Mouse (Mus musculus): Measurements from ENCODE around the gene Homer2. TPM values are rescaled to one million over a fixed set of nuclear protein-coding genes. Genes with fewer than 3 reads are reported as not detected.

Homer2 gene
- polyA plus RNA-seq, 1 experiment from 2014 or later: 63.4 TPM

DNA sequence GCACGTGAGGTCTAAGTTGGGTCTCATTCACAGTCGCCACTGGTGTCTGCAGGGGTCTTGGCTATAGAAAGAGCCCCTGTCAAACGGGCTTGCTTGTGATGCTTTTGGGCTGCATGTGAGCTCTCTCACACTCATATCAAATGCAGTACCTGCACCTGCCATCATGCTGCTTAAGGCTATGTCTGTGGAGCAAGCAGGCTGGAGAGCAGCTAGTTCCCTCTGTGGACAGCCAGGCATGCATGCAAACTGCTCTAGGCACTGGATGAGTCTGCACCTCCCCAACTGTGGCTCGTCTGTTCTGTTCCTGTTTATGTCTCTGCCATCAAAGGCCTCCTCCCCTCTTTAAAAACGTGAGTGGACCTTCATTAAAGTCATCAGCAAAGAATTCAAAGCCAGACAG, 100.9 kb downstream of the Homer2 start:
- no peak overlapping the region for H3K27ac ChIP-seq
- no peaks in the 10 kb centered on the region for H3K27me3 ChIP-seq
- no peak overlapping the region for H3K4me2 ChIP-seq
- H3K9me3 ChIP-seq (replicated peaks): no peaks in the 10 kb centered on the region
- 63% methylated on average over 5 of the region's 5 CpGs for WGBS
- no peak for ATAC-seq (replicated peaks; ENCODE audit: insufficient number of reproducible peaks, insufficient read depth, low FRiP score, low read depth)
- H3K9ac ChIP-seq: no peak overlapping the region
- H3K4me1 ChIP-seq (replicated peaks): no peaks in the 10 kb centered on the region
- no peaks in the 10 kb centered on the region for H3K36me3 ChIP-seq
- no peak overlapping the region for H3K4me3 ChIP-seq

- Histone ChIP-seq H3K27me3 (no peaks in the 10 kb centered on the region), H3K4me1 (replicated peaks) (no peaks in the 10 kb centered on the region), H3K9ac (no peak overlapping the region), H3K4me3 (no peak overlapping the region), H3K36me3 (no peaks in the 10 kb centered on the region), H3K27ac (no peak overlapping the region), H3K9me3 (replicated peaks) (no peaks in the 10 kb centered on the region), H3K4me2 (no peak overlapping the region)
- 29% methylated on average over 4 of the region's 4 CpGs for WGBS
- no peak for ATAC-seq (replicated peaks; ENCODE audit: insufficient number of reproducible peaks, insufficient read depth, low FRiP score, low read depth)
Observed at GRCm38 (mm10) chr7:81605489-81605888, 101.8 kb downstream of the Homer2 start.

GRCm38 (mm10) chr7:81604991-81605390, 102.3 kb downstream of the Homer2 start:
- peaks cover 3% of the 10 kb centered on the region; the same call in 1 of the 2 replicates for H3K4me1 ChIP-seq (replicated peaks)
- H3K4me3 ChIP-seq: no peak overlapping the region
- no peaks in the 10 kb centered on the region for H3K9me3 ChIP-seq (replicated peaks)
- no peaks in the 10 kb centered on the region for H3K36me3 ChIP-seq
- no peak for ATAC-seq (replicated peaks; ENCODE audit: insufficient number of reproducible peaks, insufficient read depth, low FRiP score, low read depth)
- H3K27me3 ChIP-seq: no peaks in the 10 kb centered on the region
- no peak overlapping the region for H3K9ac ChIP-seq
- 76% methylated on average over 5 of the region's 5 CpGs for WGBS
- no peak overlapping the region for H3K27ac ChIP-seq
- H3K4me2 ChIP-seq: no peak overlapping the region

DNA sequence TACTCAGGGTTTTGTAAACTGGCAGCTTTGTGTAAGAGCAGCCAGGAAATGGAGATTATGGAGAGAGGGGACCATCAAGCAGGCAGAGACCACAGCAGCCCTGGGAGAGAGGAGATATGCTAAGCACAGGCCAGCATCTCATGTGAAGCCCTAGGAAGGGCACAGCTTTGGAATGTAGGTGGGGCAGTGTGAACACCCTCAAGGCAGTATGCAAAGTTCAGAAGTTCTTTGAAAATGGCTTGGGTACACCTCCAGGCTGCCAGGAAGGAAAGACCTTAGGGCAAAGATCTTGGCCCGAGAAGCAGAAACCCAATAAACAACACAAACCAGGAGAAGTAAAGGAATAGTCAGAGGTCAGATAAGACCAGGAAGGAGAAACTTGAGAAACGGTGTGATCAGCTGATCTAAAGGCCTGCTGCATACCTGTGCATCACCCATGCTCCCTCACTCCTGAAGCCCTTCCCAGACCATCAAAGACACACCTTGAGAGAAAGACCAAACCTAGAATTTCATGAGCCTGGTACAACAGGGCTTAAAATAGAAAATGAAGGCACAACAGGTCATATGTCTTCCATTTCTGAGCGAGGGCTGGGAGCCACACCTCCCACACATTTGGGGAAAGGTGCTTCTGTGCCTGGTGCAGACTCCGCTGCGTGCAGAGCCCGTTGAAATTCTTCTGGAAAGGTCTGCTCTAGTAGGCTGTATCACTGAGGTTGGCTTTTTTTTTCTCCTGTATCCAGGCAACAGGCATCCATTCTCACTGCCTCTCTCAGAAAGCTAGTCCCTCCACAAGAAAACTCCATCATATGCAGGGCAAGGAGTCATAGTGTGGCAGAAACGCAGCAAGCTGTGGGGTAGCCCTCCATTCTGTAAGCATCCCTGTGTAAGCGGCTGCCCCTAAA, 107.7 kb downstream of the Homer2 start:
- H3K4me1 ChIP-seq (replicated peaks): peaks cover 23% of the 10 kb centered on the region
- no peaks in the 10 kb centered on the region for H3K9me3 ChIP-seq (replicated peaks)
- H3K4me2 ChIP-seq: no peak overlapping the region
- H3K27me3 ChIP-seq: no peaks in the 10 kb centered on the region
- WGBS: 54% methylated on average over 8 of the region's 8 CpGs
- H3K27ac ChIP-seq: peak overlapping the region; percentile 25; the same call in 1 of the 2 replicates
- ATAC-seq (replicated peaks; ENCODE audit: insufficient number of reproducible peaks, insufficient read depth, low FRiP score, low read depth): peak; percentile 36; the same call in 1 of the 2 replicates
- H3K4me3 ChIP-seq: no peak overlapping the region
- H3K36me3 ChIP-seq: peaks cover 35% of the 10 kb centered on the region
- no peak overlapping the region for H3K9ac ChIP-seq

- no peaks in the 10 kb centered on the region for H3K27me3 ChIP-seq
- 94% methylated on average over 1 of the region's 1 CpGs for WGBS
- H3K36me3 ChIP-seq: peaks cover 52% of the 10 kb centered on the region
- ATAC-seq (replicated peaks; ENCODE audit: insufficient number of reproducible peaks, insufficient read depth, low FRiP score, low read depth): no peak
- H3K4me3 ChIP-seq: no peak overlapping the region
- H3K9ac ChIP-seq: no peak overlapping the region
- H3K4me1 ChIP-seq (replicated peaks): peaks cover 23% of the 10 kb centered on the region
- no peak overlapping the region for H3K4me2 ChIP-seq
- no peak overlapping the region for H3K27ac ChIP-seq
- H3K9me3 ChIP-seq (replicated peaks): no peaks in the 10 kb centered on the region
Observed at GRCm38 (mm10) chr7:81597660-81598059, 109.7 kb downstream of the Homer2 start.

DNA sequence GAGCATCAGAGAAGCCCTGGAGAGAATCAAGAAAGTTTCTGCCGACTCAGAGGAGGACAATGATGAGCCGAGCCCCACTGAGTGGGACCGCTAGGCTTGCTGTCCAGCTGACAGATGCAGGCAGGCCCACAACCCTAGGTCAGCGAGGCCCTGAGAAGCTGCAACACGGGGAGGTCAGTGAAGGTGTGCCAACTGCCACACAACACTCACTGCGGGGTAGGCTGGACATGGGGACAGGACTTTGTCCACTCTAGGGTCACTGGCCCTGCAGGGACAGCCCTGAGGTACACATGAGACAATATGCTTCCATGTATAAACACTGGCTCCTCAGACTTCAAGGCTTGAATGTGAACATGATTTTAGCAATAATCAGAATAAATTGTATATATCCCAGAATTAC, 111.2 kb downstream of the Homer2 start:
- Histone ChIP-seq H3K4me2 (no peak overlapping the region), H3K9me3 (replicated peaks) (no peaks in the 10 kb centered on the region), H3K9ac (no peak overlapping the region), H3K4me1 (replicated peaks) (peaks cover 23% of the 10 kb centered on the region), H3K4me3 (no peak overlapping the region), H3K27ac (no peak overlapping the region), H3K27me3 (no peaks in the 10 kb centered on the region), H3K36me3 (peaks cover 68% of the 10 kb centered on the region)
- ATAC-seq (replicated peaks; ENCODE audit: insufficient number of reproducible peaks, insufficient read depth, low FRiP score, low read depth): no peak
- WGBS: 88% methylated on average over 6 of the region's 6 CpGs

GRCm38 (mm10) chr7:81595056-81595455, 112.3 kb downstream of the Homer2 start:
- no peaks in the 10 kb centered on the region for H3K9me3 ChIP-seq (replicated peaks)
- H3K36me3 ChIP-seq: peaks cover 78% of the 10 kb centered on the region
- H3K27me3 ChIP-seq: no peaks in the 10 kb centered on the region
- no peak overlapping the region for H3K9ac ChIP-seq
- H3K27ac ChIP-seq: no peak overlapping the region
- no peak overlapping the region for H3K4me3 ChIP-seq
- 51% methylated on average over 5 of the region's 5 CpGs for WGBS
- peaks cover 21% of the 10 kb centered on the region for H3K4me1 ChIP-seq (replicated peaks)
- H3K4me2 ChIP-seq: no peak overlapping the region
- ATAC-seq (replicated peaks; ENCODE audit: insufficient number of reproducible peaks, insufficient read depth, low FRiP score, low read depth): no peak

- ATAC-seq (replicated peaks; ENCODE audit: insufficient number of reproducible peaks, insufficient read depth, low FRiP score, low read depth): no peak
- H3K4me3 ChIP-seq: no peak overlapping the region
- 91% methylated on average over 8 of the region's 8 CpGs for WGBS
- no peak overlapping the region for H3K27ac ChIP-seq
- H3K9ac ChIP-seq: no peak overlapping the region
- peaks cover 18% of the 10 kb centered on the region for H3K4me1 ChIP-seq (replicated peaks)
- no peaks in the 10 kb centered on the region for H3K27me3 ChIP-seq
- H3K4me2 ChIP-seq: no peak overlapping the region
- no peaks in the 10 kb centered on the region for H3K9me3 ChIP-seq (replicated peaks)
- peaks cover 80% of the 10 kb centered on the region for H3K36me3 ChIP-seq
Observed at GRCm38 (mm10) chr7:81593387-81593786, 113.9 kb downstream of the Homer2 start.

- Histone ChIP-seq H3K27me3 (no peaks in the 10 kb centered on the region), H3K4me2 (no peak overlapping the region), H3K4me3 (no peak overlapping the region), H3K27ac (no peak overlapping the region), H3K36me3 (peaks cover 80% of the 10 kb centered on the region), H3K4me1 (replicated peaks) (peaks cover 17% of the 10 kb centered on the region), H3K9me3 (replicated peaks) (no peaks in the 10 kb centered on the region), H3K9ac (no peak overlapping the region)
- 79% methylated on average over 9 of the region's 9 CpGs for WGBS
- ATAC-seq (replicated peaks; ENCODE audit: insufficient number of reproducible peaks, insufficient read depth, low FRiP score, low read depth): no peak
Observed at GRCm38 (mm10) chr7:81592686-81593085, 114.6 kb downstream of the Homer2 start.

- H3K36me3 ChIP-seq: peaks cover 63% of the 10 kb centered on the region
- WGBS: 81% methylated on average over 4 of the region's 4 CpGs
- H3K27me3 ChIP-seq: no peaks in the 10 kb centered on the region
- no peak overlapping the region for H3K4me3 ChIP-seq
- H3K27ac ChIP-seq: no peak overlapping the region
- no peak overlapping the region for H3K9ac ChIP-seq
- no peaks in the 10 kb centered on the region for H3K4me1 ChIP-seq (replicated peaks)
- H3K9me3 ChIP-seq (replicated peaks): no peaks in the 10 kb centered on the region
- no peak for ATAC-seq (replicated peaks; ENCODE audit: insufficient number of reproducible peaks, insufficient read depth, low FRiP score, low read depth)
- no peak overlapping the region for H3K4me2 ChIP-seq
Observed at GRCm38 (mm10) chr7:81587238-81587637, 120.1 kb downstream of the Homer2 start.

GRCm38 (mm10) chr7:81585326-81585725, 122.0 kb downstream of the Homer2 start:
- Histone ChIP-seq H3K9ac (no peak overlapping the region), H3K4me2 (no peak overlapping the region), H3K4me3 (no peak overlapping the region), H3K4me1 (replicated peaks) (no peaks in the 10 kb centered on the region), H3K27me3 (no peaks in the 10 kb centered on the region), H3K36me3 (peaks cover 44% of the 10 kb centered on the region), H3K9me3 (replicated peaks) (no peaks in the 10 kb centered on the region), H3K27ac (no peak overlapping the region)
- no peak for ATAC-seq (replicated peaks; ENCODE audit: insufficient number of reproducible peaks, insufficient read depth, low FRiP score, low read depth)
- 85% methylated on average over 7 of the region's 7 CpGs for WGBS

GRCm38 (mm10) chr7:81583512-81583911, 123.8 kb downstream of the Homer2 start:
- WGBS: 64% methylated on average over 3 of the region's 3 CpGs
- Histone ChIP-seq H3K27ac (no peak overlapping the region), H3K27me3 (no peaks in the 10 kb centered on the region), H3K4me2 (no peak overlapping the region), H3K9me3 (replicated peaks) (no peaks in the 10 kb centered on the region), H3K4me1 (replicated peaks) (no peaks in the 10 kb centered on the region), H3K9ac (no peak overlapping the region), H3K4me3 (no peak overlapping the region), H3K36me3 (peaks cover 49% of the 10 kb centered on the region)
- ATAC-seq (replicated peaks; ENCODE audit: insufficient number of reproducible peaks, insufficient read depth, low FRiP score, low read depth): no peak
